Mouse (Mus musculus): ENCODE measurements around the gene Car11. TPM values are rescaled to one million over a fixed set of nuclear protein-coding genes. Genes with fewer than 3 reads are reported as not detected.

Car11 gene
- polyA plus RNA-seq, 1 experiment from 2014 or later, result 0.44 TPM

GRCm38 (mm10) chr7:45749401-45749800 is 49.8 kb downstream of the Car11 start:
- DNase-seq (no peak), ATAC-seq (ENCODE audit: low read depth) (no peak)
- H3K9me3 ChIP-seq (replicated peaks), result no peaks in the 10 kb centered on the region
- H3K4me1 ChIP-seq (replicated peaks), result peaks cover 4% of the 10 kb centered on the region; the same call in 1 of the 2 replicates
- no peaks in the 10 kb centered on the region for H3K36me3 ChIP-seq
- no peaks in the 10 kb centered on the region for H3K27me3 ChIP-seq
- whole genome bisulfite sequencing (ENCODE audit: insufficient replicate concordance), result 37% methylated on average over 10 of the region's 10 CpGs
- H3K4me3 ChIP-seq (replicated peaks), result no peak overlapping the region
- H3K4me2 ChIP-seq, result no peak overlapping the region
- H3K9ac ChIP-seq, result no peak overlapping the region
- no peak overlapping the region for H3K27ac ChIP-seq

- 71% methylated on average over 9 of the region's 9 CpGs for WGBS (ENCODE audit: insufficient replicate concordance)
- Histone ChIP-seq H3K36me3 (no peaks in the 10 kb centered on the region), H3K27me3 (no peaks in the 10 kb centered on the region), H3K27ac (no peak overlapping the region), H3K4me2 (no peak overlapping the region), H3K9me3 (replicated peaks) (no peaks in the 10 kb centered on the region), H3K4me1 (replicated peaks) (peaks cover 4% of the 10 kb centered on the region; the same call in 1 of the 2 replicates), H3K9ac (no peak overlapping the region), H3K4me3 (replicated peaks) (no peak overlapping the region)
- DNase-seq, result no peak
- no peak for ATAC-seq (ENCODE audit: low read depth)
These were observed 50.5 kb downstream of the Car11 start for GRCm38 (mm10) chr7:45750162-45750561.

Other genes with a start within 250 kb of the Car11 start
- gene Ftl1, start 240.0 kb upstream of the Car11 start, polyA plus RNA-seq (2015; fragmentation: Nextera tagmentation; extraction: Ambion mirVana), result 7,621 and 8,262 TPM in 2 replicates
- gene Bax, start 232.9 kb upstream of the Car11 start, polyA plus RNA-seq (2015; fragmentation: Nextera tagmentation; extraction: Ambion mirVana), result 104 and 106 TPM in 2 replicates
- gene Tulp2, start 218.0 kb upstream of the Car11 start, polyA plus RNA-seq (2015; fragmentation: Nextera tagmentation; extraction: Ambion mirVana), result 0.80 and 0.87 TPM in 2 replicates
- not detected in 2 replicates for gene Gm45808, start 213.0 kb upstream of the Car11 start, polyA plus RNA-seq (2015; fragmentation: Nextera tagmentation; extraction: Ambion mirVana)
- 2.0 and 2.2 TPM in 2 replicates for gene Dhdh, start 211.0 kb upstream of the Car11 start, polyA plus RNA-seq (2015; fragmentation: Nextera tagmentation; extraction: Ambion mirVana)
- gene Nucb1, start 189.4 kb upstream of the Car11 start, polyA plus RNA-seq (2015; fragmentation: Nextera tagmentation; extraction: Ambion mirVana), result 110 and 127 TPM in 2 replicates
- gene Ppp1r15a, start 173.6 kb upstream of the Car11 start, polyA plus RNA-seq (2015; fragmentation: Nextera tagmentation; extraction: Ambion mirVana), result 180 and 197 TPM in 2 replicates
- 0.43 and 0.52 TPM in 2 replicates for gene Plekha4, start 173.5 kb upstream of the Car11 start, polyA plus RNA-seq (2015; fragmentation: Nextera tagmentation; extraction: Ambion mirVana)
- 1.3 and 1.9 TPM in 2 replicates for gene Hsd17b14, start 144.9 kb upstream of the Car11 start, polyA plus RNA-seq (2015; fragmentation: Nextera tagmentation; extraction: Ambion mirVana)
- 44.1 and 45.4 TPM in 2 replicates for gene Bcat2, start 129.7 kb upstream of the Car11 start, polyA plus RNA-seq (2015; fragmentation: Nextera tagmentation; extraction: Ambion mirVana)
- not detected in 2 replicates for gene Fgf21, start 84.4 kb upstream of the Car11 start, polyA plus RNA-seq (2015; fragmentation: Nextera tagmentation; extraction: Ambion mirVana)
- gene Fut1, start 82.6 kb upstream of the Car11 start, polyA plus RNA-seq (2015; fragmentation: Nextera tagmentation; extraction: Ambion mirVana), result not detected in 2 replicates
- 0.10 TPM in 1 of 2 replicates, not detected in the other for gene Izumo1, start 78.0 kb upstream of the Car11 start, polyA plus RNA-seq (2015; fragmentation: Nextera tagmentation; extraction: Ambion mirVana)
- 2.4 and 2.5 TPM in 2 replicates for gene Rasip1, start 72.4 kb upstream of the Car11 start, polyA plus RNA-seq (2015; fragmentation: Nextera tagmentation; extraction: Ambion mirVana)
- 0.46 and 0.51 TPM in 2 replicates for gene Mamstr, start 59.9 kb upstream of the Car11 start, polyA plus RNA-seq (2015; fragmentation: Nextera tagmentation; extraction: Ambion mirVana)
- gene Fut2, start 33.4 kb upstream of the Car11 start, polyA plus RNA-seq (2015; fragmentation: Nextera tagmentation; extraction: Ambion mirVana), result 0.05 and 0.06 TPM in 2 replicates
- not detected in 2 replicates for gene Ntn5, start 15.8 kb upstream of the Car11 start, polyA plus RNA-seq (2015; fragmentation: Nextera tagmentation; extraction: Ambion mirVana)
- gene Sec1, start 5.4 kb upstream of the Car11 start, polyA plus RNA-seq (2015; fragmentation: Nextera tagmentation; extraction: Ambion mirVana), result 0.07 TPM in 1 of 2 replicates, not detected in the other
- gene Dbp, start 5.2 kb downstream of the Car11 start, polyA plus RNA-seq (2015; fragmentation: Nextera tagmentation; extraction: Ambion mirVana), result 0.43 and 0.64 TPM in 2 replicates
- 761 and 840 TPM in 2 replicates for gene Rpl18, start 15.6 kb downstream of the Car11 start, polyA plus RNA-seq (2015; fragmentation: Nextera tagmentation; extraction: Ambion mirVana)
- gene Sphk2, start 18.2 kb downstream of the Car11 start, polyA plus RNA-seq (2015; fragmentation: Nextera tagmentation; extraction: Ambion mirVana), result 11.4 and 11.7 TPM in 2 replicates
- gene Fam83e, start 21.4 kb downstream of the Car11 start, polyA plus RNA-seq (2015; fragmentation: Nextera tagmentation; extraction: Ambion mirVana), result 0.37 and 0.47 TPM in 2 replicates
- gene Spaca4, start 26.0 kb downstream of the Car11 start, polyA plus RNA-seq (2015; fragmentation: Nextera tagmentation; extraction: Ambion mirVana), result not detected in 2 replicates
- not detected in 2 replicates for gene Lmtk3, start 83.9 kb downstream of the Car11 start, polyA plus RNA-seq (2015; fragmentation: Nextera tagmentation; extraction: Ambion mirVana)
- 0.45 and 0.68 TPM in 2 replicates for gene Sult2b1, start 84.8 kb downstream of the Car11 start, polyA plus RNA-seq (2015; fragmentation: Nextera tagmentation; extraction: Ambion mirVana)
- 36.1 and 36.6 TPM in 2 replicates for gene Cyth2, start 114.7 kb downstream of the Car11 start, polyA plus RNA-seq (2015; fragmentation: Nextera tagmentation; extraction: Ambion mirVana)
- 0.12 and 0.23 TPM in 2 replicates for gene Kcnj14, start 124.9 kb downstream of the Car11 start, polyA plus RNA-seq (2015; fragmentation: Nextera tagmentation; extraction: Ambion mirVana)
- 48.4 and 49.2 TPM in 2 replicates for gene Grwd1, start 131.1 kb downstream of the Car11 start, polyA plus RNA-seq (2015; fragmentation: Nextera tagmentation; extraction: Ambion mirVana)
- 22.9 and 23.8 TPM in 2 replicates for gene Kdelr1, start 172.9 kb downstream of the Car11 start, polyA plus RNA-seq (2015; fragmentation: Nextera tagmentation; extraction: Ambion mirVana)
- 0.07 TPM in 2 replicates for gene Grin2d, start 178.5 kb downstream of the Car11 start, polyA plus RNA-seq (2015; fragmentation: Nextera tagmentation; extraction: Ambion mirVana)
- 0.76 and 0.86 TPM in 2 replicates for gene Syngr4, start 196.9 kb downstream of the Car11 start, polyA plus RNA-seq (2015; fragmentation: Nextera tagmentation; extraction: Ambion mirVana)
- gene Tmem143, start 197.1 kb downstream of the Car11 start, polyA plus RNA-seq (2015; fragmentation: Nextera tagmentation; extraction: Ambion mirVana), result 3.6 and 3.8 TPM in 2 replicates
- 49.0 and 61.6 TPM in 2 replicates for gene Emp3, start 221.6 kb downstream of the Car11 start, polyA plus RNA-seq (2015; fragmentation: Nextera tagmentation; extraction: Ambion mirVana)
- gene Ccdc114, start 224.2 kb downstream of the Car11 start, polyA plus RNA-seq (2015; fragmentation: Nextera tagmentation; extraction: Ambion mirVana), result 1.2 and 1.5 TPM in 2 replicates